Mouse (Mus musculus) neutrophil, adult 5-6 weeks (primary cell): ENCODE results near the gene Paqr7. TPM values are rescaled to one million over a fixed set of nuclear protein-coding genes. Genes with fewer than 3 reads are reported as not detected.
"Not testable (repeated sequence)": the region's sequence is repeated elsewhere in the genome, so short reads cannot be mapped to it uniquely, and the experiment has no call there.

Source experiments
- ATAC-seq: fragments of 151-379, 151-347 bp; 2 replicates; pipeline ENCODE4 v1.8.0; 2017; ENCODE audit warnings: mild to moderate bottlenecking, moderate TSS enrichment; ENCODE audit not compliant: insufficient number of reproducible peaks, poor library complexity, low FRiP score, severe bottlenecking; ENCODE audit errors: extremely low read depth
- total RNA-seq: library from RNA; stranded (forward); fragments of 200-1000 nt; gene quantifications from 2 replicates; pipeline ENCODE4 v1.2.3, GENCODE M21; 2017

The Paqr7 gene
- total RNA-seq, 1 experiment from 2014 or later, result 3.5 TPM

GRCm38 (mm10) chr4:134469341-134469796 is 27.1 kb upstream of the Paqr7 start:
- no peak for ATAC-seq

- ATAC-seq, result no peak
Observed at GRCm38 (mm10) chr4:134469985-134470384, 26.5 kb upstream of the Paqr7 start.

- ATAC-seq, result no peak
Observed at GRCm38 (mm10) chr4:134471469-134471868, 25.0 kb upstream of the Paqr7 start.

- no peak for ATAC-seq
Observed at GRCm38 (mm10) chr4:134473764-134474163, 22.7 kb upstream of the Paqr7 start.

GRCm38 (mm10) chr4:134474240-134474639 is 22.3 kb upstream of the Paqr7 start:
- ATAC-seq, result no peak

- ATAC-seq, result no peak
Observed at GRCm38 (mm10) chr4:134476899-134477298, 19.6 kb upstream of the Paqr7 start.

- ATAC-seq, result peak; percentile 89
Observed at GRCm38 (mm10) chr4:134478031-134478430, 18.5 kb upstream of the Paqr7 start.

GRCm38 (mm10) chr4:134479839-134480238 is 16.7 kb upstream of the Paqr7 start:
- ATAC-seq, result no peak

GRCm38 (mm10) chr4:134480864-134481263 is 15.6 kb upstream of the Paqr7 start:
- peak; percentile 68 for ATAC-seq

GRCm38 (mm10) chr4:134481270-134481669 is 15.2 kb upstream of the Paqr7 start:
- ATAC-seq, result no peak

GRCm38 (mm10) chr4:134482442-134482841 is 14.1 kb upstream of the Paqr7 start:
- ATAC-seq, result no peak

- no peak for ATAC-seq
Observed at GRCm38 (mm10) chr4:134483078-134483688, 13.3 kb upstream of the Paqr7 start.

GRCm38 (mm10) chr4:134483696-134484095 is 12.8 kb upstream of the Paqr7 start:
- ATAC-seq, result no peak

- ATAC-seq, result no peak
Observed at GRCm38 (mm10) chr4:134484231-134484630, 12.3 kb upstream of the Paqr7 start.

- ATAC-seq, result no peak
Observed at GRCm38 (mm10) chr4:134485151-134485900, 11.2 kb upstream of the Paqr7 start.

- no peak for ATAC-seq
Observed at GRCm38 (mm10) chr4:134488211-134488610, 8.3 kb upstream of the Paqr7 start.

- no peak for ATAC-seq
Observed at GRCm38 (mm10) chr4:134489986-134490665, 6.4 kb upstream of the Paqr7 start.

- ATAC-seq, result no peak
Observed at GRCm38 (mm10) chr4:134491716-134492115, 4.8 kb upstream of the Paqr7 start.

- ATAC-seq, result not testable (repeated sequence)
Observed at GRCm38 (mm10) chr4:134494161-134494560, 2.3 kb upstream of the Paqr7 start.
